Mouse (Mus musculus): ENCODE measurements around the gene Ntn1. TPM values are rescaled to one million over a fixed set of nuclear protein-coding genes. Genes with fewer than 3 reads are reported as not detected.

Ntn1 gene
- polyA plus RNA-seq, 1 experiment, result 24.4 TPM

DNA sequence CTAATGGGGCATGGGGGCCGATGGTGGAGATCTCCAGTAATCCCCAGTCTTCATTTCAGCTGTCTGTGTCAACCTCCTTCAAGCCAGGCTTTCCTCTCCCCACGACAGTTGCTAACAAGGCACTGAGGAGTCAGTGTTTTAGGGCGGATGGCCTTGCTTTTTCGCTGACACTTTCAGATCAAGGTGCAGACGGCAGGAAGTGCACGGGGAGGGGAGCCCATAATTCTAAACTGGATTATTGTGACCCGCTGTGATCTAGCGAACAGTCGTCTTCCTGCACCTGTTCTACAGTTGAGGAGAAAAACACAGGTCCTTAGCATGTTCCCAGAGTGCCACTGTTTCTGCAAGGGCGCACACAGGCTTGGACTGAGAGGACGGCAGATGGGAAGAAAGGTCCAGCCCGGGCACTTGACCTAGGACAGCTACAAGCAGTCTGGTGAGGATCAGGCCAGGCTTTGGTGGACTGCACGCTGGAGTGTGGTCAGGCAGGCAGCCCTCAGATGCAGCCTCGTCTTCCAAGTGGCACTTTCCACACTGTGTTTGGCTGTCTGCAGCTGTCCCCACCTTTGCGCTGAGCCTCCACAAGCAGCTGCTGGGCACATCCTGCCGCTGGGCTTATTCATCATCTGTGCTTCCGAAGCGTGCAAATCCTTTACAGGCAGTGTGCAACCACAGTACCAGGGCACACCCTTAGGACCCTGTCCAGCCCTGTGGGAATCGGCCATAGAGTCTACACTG lies 129.7 kb downstream of the Ntn1 start:
- DNase-seq, result no peak
- TF ChIP-seq CTCF (conservative IDR thresholded peaks at IDR 0.05; ENCODE audit: insufficient read depth, insufficient read length, low read depth, low read length) (no peak), POLR2A (IDR thresholded peaks at IDR 0.05; ENCODE audit: low read depth, low read length) (no peak)
- H3K4me3 ChIP-seq (ENCODE audit: insufficient read depth, low read depth, low read length), result no peak overlapping the region
- H3K27ac ChIP-seq (ENCODE audit: insufficient read depth, low read depth, low read length), result no peak overlapping the region
- H3K36me3 ChIP-seq (ENCODE audit: control insufficient read depth, insufficient read depth, low read length), result no peaks in the 10 kb centered on the region
- no peaks in the 10 kb centered on the region for H3K4me1 ChIP-seq (ENCODE audit: control insufficient read depth, insufficient read depth, low read length)
- H3K27me3 ChIP-seq (replicated peaks; ENCODE audit: control insufficient read depth, insufficient read depth, low read length), result no peaks in the 10 kb centered on the region
- WGBS, result 55% methylated on average over 19 of the region's 19 CpGs

- Histone ChIP-seq H3K4me3 (ENCODE audit: insufficient read depth, low read depth, low read length) (no peak overlapping the region), H3K27ac (ENCODE audit: insufficient read depth, low read depth, low read length) (no peak overlapping the region), H3K27me3 (replicated peaks; ENCODE audit: control insufficient read depth, insufficient read depth, low read length) (no peaks in the 10 kb centered on the region), H3K36me3 (ENCODE audit: control insufficient read depth, insufficient read depth, low read length) (no peaks in the 10 kb centered on the region), H3K4me1 (ENCODE audit: control insufficient read depth, insufficient read depth, low read length) (0 out of 2 replicates have a peak, but pooled peaks cover 3% of the 10 kb centered on the region)
- DNase-seq, result no peak
- WGBS, result 77% methylated on average over 5 of the region's 5 CpGs
- TF ChIP-seq POLR2A (IDR thresholded peaks at IDR 0.05; ENCODE audit: low read depth, low read length) (no peak), CTCF (conservative IDR thresholded peaks at IDR 0.05; ENCODE audit: insufficient read depth, insufficient read length, low read depth, low read length) (no peak)
Measured at GRCm38 (mm10) chr11:68264276-68264675, 136.3 kb downstream of the Ntn1 start.

- TF ChIP-seq CTCF (conservative IDR thresholded peaks at IDR 0.05; ENCODE audit: insufficient read depth, insufficient read length, low read depth, low read length), result no peak
- no peak for TF ChIP-seq POLR2A (IDR thresholded peaks at IDR 0.05; ENCODE audit: low read depth, low read length)
- Histone ChIP-seq H3K4me3 (ENCODE audit: insufficient read depth, low read depth, low read length) (no peak overlapping the region), H3K27ac (ENCODE audit: insufficient read depth, low read depth, low read length) (no peak overlapping the region), H3K4me1 (ENCODE audit: control insufficient read depth, insufficient read depth, low read length) (0 out of 2 replicates have a peak, but pooled peaks cover 3% of the 10 kb centered on the region), H3K36me3 (ENCODE audit: control insufficient read depth, insufficient read depth, low read length) (no peaks in the 10 kb centered on the region), H3K27me3 (replicated peaks; ENCODE audit: control insufficient read depth, insufficient read depth, low read length) (no peaks in the 10 kb centered on the region)
- WGBS, result 97% methylated on average over 5 of the region's 5 CpGs
- DNase-seq, result no peak
Measured at GRCm38 (mm10) chr11:68263100-68263499, 137.5 kb downstream of the Ntn1 start.

DNA sequence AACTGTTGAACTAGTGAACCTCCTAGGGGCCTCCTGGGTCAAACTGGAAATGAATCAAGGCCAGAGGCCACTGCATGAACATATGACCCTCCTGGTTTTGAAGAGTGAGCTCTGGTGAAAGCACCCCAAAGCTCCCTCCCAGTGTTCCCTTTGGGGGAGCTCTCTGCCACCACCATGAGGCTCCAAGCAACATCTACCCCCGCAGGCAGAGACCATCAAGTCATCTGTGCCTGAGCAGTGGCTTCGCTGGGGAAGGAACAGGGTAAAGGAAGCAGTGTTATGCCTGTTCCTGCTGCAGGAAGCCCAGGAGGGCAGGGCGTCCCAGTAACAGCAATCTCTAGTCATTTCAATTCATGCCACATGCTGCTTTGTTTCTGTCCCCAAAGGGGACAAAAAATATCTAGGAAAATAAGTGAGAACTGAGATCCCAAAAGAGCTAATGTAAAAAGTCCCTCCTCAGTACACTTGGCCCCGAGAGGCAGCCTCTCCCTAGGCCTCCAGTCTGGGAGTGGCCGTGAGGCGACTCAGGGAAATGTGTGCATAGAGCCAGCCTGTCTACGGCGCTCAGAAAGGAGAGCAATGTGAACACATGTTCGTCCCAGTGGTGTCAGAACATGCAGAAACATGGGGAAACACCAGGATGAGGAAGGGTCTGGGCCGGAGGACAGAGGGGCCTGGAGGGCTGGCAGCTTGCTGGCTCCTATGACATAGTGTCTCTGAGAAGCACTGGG lies 139.3 kb downstream of the Ntn1 start:
- no peaks in the 10 kb centered on the region for H3K36me3 ChIP-seq (ENCODE audit: control insufficient read depth, insufficient read depth, low read length)
- H3K4me1 ChIP-seq (ENCODE audit: control insufficient read depth, insufficient read depth, low read length), result 0 out of 2 replicates have a peak, but pooled peaks cover 3% of the 10 kb centered on the region
- DNase-seq, result peak; percentile 22
- H3K4me3 ChIP-seq (ENCODE audit: insufficient read depth, low read depth, low read length), result no peak overlapping the region
- no peaks in the 10 kb centered on the region for H3K27me3 ChIP-seq (replicated peaks; ENCODE audit: control insufficient read depth, insufficient read depth, low read length)
- 76% methylated on average over 10 of the region's 10 CpGs for WGBS
- no peak for TF ChIP-seq POLR2A (IDR thresholded peaks at IDR 0.05; ENCODE audit: low read depth, low read length)
- TF ChIP-seq CTCF (conservative IDR thresholded peaks at IDR 0.05; ENCODE audit: insufficient read depth, insufficient read length, low read depth, low read length), result no peak
- no peak overlapping the region for H3K27ac ChIP-seq (ENCODE audit: insufficient read depth, low read depth, low read length)

DNA sequence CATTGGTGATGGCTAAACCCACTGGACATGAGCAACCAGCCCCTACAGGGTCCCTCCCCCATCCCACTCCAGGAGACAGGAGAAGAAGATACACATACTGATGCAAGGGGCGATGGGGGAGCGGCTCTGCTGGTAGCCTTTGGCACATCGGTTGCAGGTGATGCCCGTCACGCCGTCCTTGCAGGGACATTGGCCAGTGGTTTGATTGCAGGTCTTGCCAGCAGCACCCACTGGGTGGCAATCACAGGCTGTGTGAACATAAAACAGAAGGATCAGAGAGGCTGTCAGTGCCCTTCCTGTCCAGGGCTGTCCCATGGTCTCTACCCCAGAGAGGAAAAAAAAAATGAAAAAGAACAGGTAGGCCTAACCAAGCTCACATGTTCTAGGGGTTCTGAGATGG lies 140.2 kb downstream of the Ntn1 start:
- no peak for DNase-seq
- Histone ChIP-seq H3K4me3 (ENCODE audit: insufficient read depth, low read depth, low read length) (no peak overlapping the region), H3K36me3 (ENCODE audit: control insufficient read depth, insufficient read depth, low read length) (no peaks in the 10 kb centered on the region), H3K27ac (ENCODE audit: insufficient read depth, low read depth, low read length) (no peak overlapping the region), H3K27me3 (replicated peaks; ENCODE audit: control insufficient read depth, insufficient read depth, low read length) (no peaks in the 10 kb centered on the region), H3K4me1 (ENCODE audit: control insufficient read depth, insufficient read depth, low read length) (0 out of 2 replicates have a peak, but pooled peaks cover 3% of the 10 kb centered on the region)
- 96% methylated on average over 6 of the region's 6 CpGs for WGBS
- TF ChIP-seq CTCF (conservative IDR thresholded peaks at IDR 0.05; ENCODE audit: insufficient read depth, insufficient read length, low read depth, low read length) (no peak; the same call in 1 of the 2 replicates), POLR2A (IDR thresholded peaks at IDR 0.05; ENCODE audit: low read depth, low read length) (no peak)

GRCm38 (mm10) chr11:68258498-68258897 lies 142.1 kb downstream of the Ntn1 start:
- WGBS, result 89% methylated on average over 4 of the region's 4 CpGs
- no peak for DNase-seq
- H3K27me3 ChIP-seq (replicated peaks; ENCODE audit: control insufficient read depth, insufficient read depth, low read length), result no peaks in the 10 kb centered on the region

DNA sequence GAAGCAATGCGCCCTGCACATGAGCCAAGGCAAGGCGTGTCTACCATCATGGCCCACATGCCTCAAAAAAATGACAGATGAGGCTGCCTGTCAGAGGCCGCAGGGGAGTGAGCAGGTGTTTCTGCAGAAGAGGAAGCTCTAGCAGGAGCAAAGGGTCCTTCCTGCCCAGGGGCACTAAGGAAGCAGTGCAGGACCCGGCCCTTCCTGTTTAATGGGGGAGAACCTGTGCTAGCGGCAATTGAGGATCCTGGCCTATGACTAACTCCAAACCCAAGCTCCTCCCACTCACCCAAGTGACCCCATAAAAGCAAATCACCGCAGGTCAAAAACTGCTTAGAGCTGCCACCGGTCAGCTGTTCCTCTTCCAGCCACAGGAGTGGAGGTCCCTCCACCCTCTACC lies 147.1 kb downstream of the Ntn1 start:
- H3K36me3 ChIP-seq (ENCODE audit: control insufficient read depth, insufficient read depth, low read length), result no peaks in the 10 kb centered on the region
- H3K4me1 ChIP-seq (ENCODE audit: control insufficient read depth, insufficient read depth, low read length), result peaks cover 3% of the 10 kb centered on the region; the same call in 1 of the 2 replicates
- no peak overlapping the region for H3K4me3 ChIP-seq (ENCODE audit: insufficient read depth, low read depth, low read length)
- 45% methylated on average over 7 of the region's 7 CpGs for WGBS
- DNase-seq, result peak; percentile 27
- no peak overlapping the region for H3K27ac ChIP-seq (ENCODE audit: insufficient read depth, low read depth, low read length)
- no peak for TF ChIP-seq CTCF (conservative IDR thresholded peaks at IDR 0.05; ENCODE audit: insufficient read depth, insufficient read length, low read depth, low read length)
- TF ChIP-seq POLR2A (IDR thresholded peaks at IDR 0.05; ENCODE audit: low read depth, low read length), result no peak
- no peaks in the 10 kb centered on the region for H3K27me3 ChIP-seq (replicated peaks; ENCODE audit: control insufficient read depth, insufficient read depth, low read length)

More at GRCm38 (mm10) chr11:68258498-68258897, 142.1 kb downstream of the Ntn1 start:
- Histone ChIP-seq H3K36me3 (ENCODE audit: control insufficient read depth, insufficient read depth, low read length) (no peaks in the 10 kb centered on the region), H3K4me3 (ENCODE audit: insufficient read depth, low read depth, low read length) (no peak overlapping the region), H3K4me1 (ENCODE audit: control insufficient read depth, insufficient read depth, low read length) (peaks cover 7% of the 10 kb centered on the region; the same call in 1 of the 2 replicates), H3K27ac (ENCODE audit: insufficient read depth, low read depth, low read length) (no peak overlapping the region)
- no peak for TF ChIP-seq POLR2A (IDR thresholded peaks at IDR 0.05; ENCODE audit: low read depth, low read length)
- no peak for TF ChIP-seq CTCF (conservative IDR thresholded peaks at IDR 0.05; ENCODE audit: insufficient read depth, insufficient read length, low read depth, low read length)

Measured in kidney, adult 2 months (tissue).